Mouse (Mus musculus): ENCODE measurements at regions not wholly inside any gene's neighbourhood (a gene's known extent, or its start where the extent isn't known, plus 50 kb on each side); places are given as distances from the start of the nearest gene placed in this dataset.

DNA sequence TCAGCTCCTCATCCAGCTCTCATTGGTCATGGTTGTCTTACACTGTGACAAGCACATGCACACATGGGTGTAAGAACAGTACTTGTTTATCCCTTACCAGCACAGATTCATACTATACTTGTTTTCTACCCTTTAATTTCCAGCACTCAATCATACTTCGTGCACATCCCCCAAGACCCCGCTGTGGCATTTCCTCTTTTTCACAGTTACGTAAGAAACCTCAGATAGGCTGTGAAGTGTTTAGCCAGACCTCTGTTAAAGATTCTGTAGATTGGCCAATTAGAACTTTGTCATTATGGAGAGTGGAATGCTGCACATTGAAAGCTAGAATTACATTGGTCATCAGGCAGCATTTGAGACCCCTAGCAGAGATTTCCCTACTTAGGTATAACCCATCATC lies 305.9 kb upstream of the Kdm8 start:
- no peaks in the 10 kb centered on the region for H3K4me1 ChIP-seq (ENCODE audit: control insufficient read depth in 1 of 2, insufficient read depth in 2 of 2, low read length in 2 of 2)
- H3K9ac ChIP-seq (ENCODE audit: control insufficient read depth, low read depth, low read length, poor library complexity, severe bottlenecking) = no peak overlapping the region
- TF ChIP-seq MAZ (IDR thresholded peaks at IDR 0.05; ENCODE audit: low read depth, low read length) = no peak
- no peak for TF ChIP-seq TCF12 (IDR thresholded peaks at IDR 0.05; ENCODE audit: low read depth, low read length)
- TF ChIP-seq CTCF (IDR thresholded peaks at IDR 0.05 in 2 of 3, conservative IDR thresholded peaks at IDR 0.05 in 1 of 3; ENCODE audit: control insufficient read depth in 1 of 3, insufficient read depth in 1 of 3, low read depth in 2 of 3, low read length in 3 of 3, poor library complexity in 1 of 3, severe bottlenecking in 1 of 3) = no peak
- TF ChIP-seq ZC3H11A (IDR thresholded peaks at IDR 0.05; ENCODE audit: low read depth, low read length) = no peak
- TF ChIP-seq HCFC1 (IDR thresholded peaks at IDR 0.05; ENCODE audit: low read depth, low read length) = no peak
- no peak for TF ChIP-seq USF2 (IDR thresholded peaks at IDR 0.05; ENCODE audit: borderline replicate concordance in 1 of 2, insufficient read depth in 1 of 2, low read depth in 1 of 2, low read length in 2 of 2)
- TF ChIP-seq ZNF384 (IDR thresholded peaks at IDR 0.05; ENCODE audit: low read depth, low read length) = no peak
- no peak for TF ChIP-seq TBP (IDR thresholded peaks at IDR 0.05; ENCODE audit: low read depth, low read length)
- no peak for TF ChIP-seq MAFK (IDR thresholded peaks at IDR 0.05; ENCODE audit: borderline replicate concordance, low read depth, low read length)
- TF ChIP-seq MXI1 (IDR thresholded peaks at IDR 0.05; ENCODE audit: low read depth, low read length) = no peak
- TF ChIP-seq MYC (IDR thresholded peaks at IDR 0.05; ENCODE audit: low read depth, low read length) = no peak
- no peak for TF ChIP-seq E2F4 (IDR thresholded peaks at IDR 0.05; ENCODE audit: borderline replicate concordance, low read depth, low read length)
- no peak for TF ChIP-seq RCOR1 (IDR thresholded peaks at IDR 0.05; ENCODE audit: low read depth, low read length)
- TF ChIP-seq CHD1 (IDR thresholded peaks at IDR 0.05; ENCODE audit: low read depth, low read length) = no peak
- no peak for TF ChIP-seq NELFE (IDR thresholded peaks at IDR 0.05; ENCODE audit: low read depth, low read length)
- no peak for TF ChIP-seq USF1 (IDR thresholded peaks at IDR 0.05; ENCODE audit: low read depth, low read length)
- no peak for TF ChIP-seq UBTF (IDR thresholded peaks at IDR 0.05; ENCODE audit: borderline replicate concordance, insufficient read depth, low read depth, low read length)
- no peak for TF ChIP-seq GATA1 (IDR thresholded peaks at IDR 0.05; ENCODE audit: low read depth, low read length)
- no peak for TF ChIP-seq POLR2AphosphoS2 (IDR thresholded peaks at IDR 0.05; ENCODE audit: low read length)
- H3K9me3 ChIP-seq (replicated peaks; ENCODE audit: insufficient read depth, low read length) = no peaks in the 10 kb centered on the region
- DNase-seq (ENCODE audit: low read depth, low spot score) = no peak
- H3K4me3 ChIP-seq (ENCODE audit: control insufficient read depth in 1 of 2, insufficient read depth in 1 of 2, low read depth in 2 of 2, low read length in 2 of 2) = no peak overlapping the region
- no peaks in the 10 kb centered on the region for H3K79me2 ChIP-seq (ENCODE audit: control insufficient read depth, insufficient read depth, low read length, poor library complexity)
- H3K27ac ChIP-seq (ENCODE audit: control insufficient read depth, low read depth, low read length) = no peak overlapping the region
- no peaks in the 10 kb centered on the region for H3K27me3 ChIP-seq (ENCODE audit: control insufficient read depth in 1 of 2, insufficient read depth in 2 of 2, low read length in 2 of 2)
- no peaks in the 10 kb centered on the region for H3K36me3 ChIP-seq (ENCODE audit: control insufficient read depth in 1 of 2, insufficient read depth in 2 of 2, low read length in 2 of 2)

- Histone ChIP-seq H3K4me1 (ENCODE audit: control insufficient read depth in 1 of 2, insufficient read depth in 2 of 2, low read length in 2 of 2) (no peaks in the 10 kb centered on the region), H3K4me3 (ENCODE audit: control insufficient read depth in 1 of 2, insufficient read depth in 1 of 2, low read depth in 2 of 2, low read length in 2 of 2) (no peak overlapping the region), H3K9me3 (replicated peaks; ENCODE audit: insufficient read depth, low read length) (no peaks in the 10 kb centered on the region), H3K79me2 (ENCODE audit: control insufficient read depth, insufficient read depth, low read length, poor library complexity) (no peaks in the 10 kb centered on the region), H3K9ac (ENCODE audit: control insufficient read depth, low read depth, low read length, poor library complexity, severe bottlenecking) (no peak overlapping the region), H3K27ac (ENCODE audit: control insufficient read depth, low read depth, low read length) (no peak overlapping the region), H3K27me3 (ENCODE audit: control insufficient read depth in 1 of 2, insufficient read depth in 2 of 2, low read length in 2 of 2) (no peaks in the 10 kb centered on the region), H3K36me3 (ENCODE audit: control insufficient read depth in 1 of 2, insufficient read depth in 2 of 2, low read length in 2 of 2) (no peaks in the 10 kb centered on the region)
- no peak for TF ChIP-seq EP300 (IDR thresholded peaks at IDR 0.05; ENCODE audit: low read depth in 1 of 2, low read length in 2 of 2)
- no peak for TF ChIP-seq TAL1 (IDR thresholded peaks at IDR 0.05; ENCODE audit: low read length)
- TF ChIP-seq TCF12 (IDR thresholded peaks at IDR 0.05; ENCODE audit: low read depth, low read length) = no peak
- TF ChIP-seq ZNF384 (IDR thresholded peaks at IDR 0.05; ENCODE audit: low read depth, low read length) = no peak
- TF ChIP-seq NELFE (IDR thresholded peaks at IDR 0.05; ENCODE audit: low read depth, low read length) = no peak
- TF ChIP-seq POLR2AphosphoS5 (IDR thresholded peaks at IDR 0.05; ENCODE audit: borderline replicate concordance, low read depth, low read length) = no peak
- TF ChIP-seq CHD1 (IDR thresholded peaks at IDR 0.05; ENCODE audit: low read depth, low read length) = no peak
- TF ChIP-seq MAX (IDR thresholded peaks at IDR 0.05; ENCODE audit: low read length) = no peak
- TF ChIP-seq ETS1 (IDR thresholded peaks at IDR 0.05; ENCODE audit: low read depth, low read length) = no peak
- TF ChIP-seq E2F4 (IDR thresholded peaks at IDR 0.05; ENCODE audit: borderline replicate concordance, low read depth, low read length) = no peak
- no peak for TF ChIP-seq ZKSCAN1 (IDR thresholded peaks at IDR 0.05; ENCODE audit: low read depth, low read length)
- no peak for TF ChIP-seq UBTF (IDR thresholded peaks at IDR 0.05; ENCODE audit: borderline replicate concordance, insufficient read depth, low read depth, low read length)
- no peak for TF ChIP-seq SIN3A (IDR thresholded peaks at IDR 0.05; ENCODE audit: low read length)
- DNase-seq (ENCODE audit: low read depth, low spot score) = no peak
Measured at GRCm38 (mm10) chr7:125139196-125139595, 305.3 kb upstream of the Kdm8 start.

Measured in MEL (cell line).